Mouse (Mus musculus) liver, embryonic 16.5 days (tissue): ENCODE measurements around the gene Gucd1. TPM values are rescaled to one million over a fixed set of nuclear protein-coding genes. Genes with fewer than 3 reads are reported as not detected.

Experiments
- ATAC-seq: fragments of 200-750 bp; cut with Nextera tagmentation; 2 replicates; pipeline ENCODE4 v1.8.0; 2017; ENCODE audit warnings: low read depth, mild to moderate bottlenecking, moderate number of reproducible peaks, moderate library complexity
- H3K27ac ChIP-seq: fragments of 300-500 bp; sonication (generic); 2 replicates; pipeline ENCODE4 v1.5.1; 2014; ENCODE audit warnings: mild to moderate bottlenecking, low read length
- H3K27me3 ChIP-seq: fragments of 300-500 bp; sonication (generic); 2 replicates; pipeline ENCODE4 v1.6.1; 2014; ENCODE audit warnings: low read depth, low read length, mixed read lengths; ENCODE audit not compliant: control insufficient read depth, insufficient read depth
- H3K36me3 ChIP-seq: fragments of 300-500 bp; sonication (generic); 2 replicates; pipeline ENCODE4 v1.6.1; 2014; ENCODE audit warnings: mild to moderate bottlenecking; ENCODE audit not compliant: control insufficient read depth, insufficient read depth
- H3K4me1 ChIP-seq: fragments of 300-500 bp; sonication (generic); 2 replicates; pipeline ENCODE4 v1.6.1; 2014; ENCODE audit warnings: low read depth, low read length, mixed read lengths; ENCODE audit not compliant: control insufficient read depth
- H3K4me2 ChIP-seq: fragments of 300-500 bp; sonication (generic); 2 replicates; pipeline ENCODE4 v1.6.1; 2014; ENCODE audit warnings: low read depth, low read length, mixed read lengths
- H3K4me3 ChIP-seq: fragments of 300-500 bp; sonication (generic); 2 replicates; pipeline ENCODE4 v1.5.1; 2014; ENCODE audit warnings: low read depth, mild to moderate bottlenecking, low read length
- H3K9ac ChIP-seq: fragments of 300-500 bp; sonication (generic); 2 replicates; pipeline ENCODE4 v1.6.1; 2014; ENCODE audit warnings: low read depth, low read length
- H3K9me3 ChIP-seq: fragments of 300-500 bp; sonication (generic); replicated peaks from 2 replicates; pipeline ENCODE4 v1.6.1; 2016; ENCODE audit warnings: low read length; ENCODE audit not compliant: control insufficient read depth
- WGBS: fragments of 180-500 bp; shearing (Covaris S2); extraction: QIAGEN DNeasy Blood & Tissue Kit; methylation state at CpG from one replicate; pipeline ENCODE4 v1.1.7; 2014; ENCODE audit not compliant: insufficient replicate concordance; 5-methylcytosine and 5-hydroxymethylcytosine counted together
- polyA plus RNA-seq: library from polyadenylated mRNA; unstranded; fragments of >200 nt; fragmentation: Nextera tagmentation; extraction: Ambion mirVana; gene quantifications from 2 replicates; pipeline ENCODE4 v1.2.1, GENCODE M21; 2015

The Gucd1 gene
- polyA plus RNA-seq, 1 experiment from 2014 or later, result 69.3 TPM

- 43% methylated on average over 7 of the region's 7 CpGs for WGBS
- H3K27ac ChIP-seq, result no peak overlapping the region
- ATAC-seq, result no peak
Observed at GRCm38 (mm10) chr10:75334175-75334574, 183.6 kb downstream of the Gucd1 start.

GRCm38 (mm10) chr10:75333176-75333776 lies 184.5 kb downstream of the Gucd1 start:
- whole genome bisulfite sequencing, result 79% methylated on average over 23 of the region's 23 CpGs
- no peaks in the 10 kb centered on the region for H3K36me3 ChIP-seq
- H3K27me3 ChIP-seq, result no peaks in the 10 kb centered on the region
- ATAC-seq, result no peak
- H3K27ac ChIP-seq, result no peak overlapping the region
- no peak overlapping the region for H3K4me2 ChIP-seq
- no peak overlapping the region for H3K4me3 ChIP-seq
- H3K4me1 ChIP-seq, result no peaks in the 10 kb centered on the region
- H3K9ac ChIP-seq, result no peak overlapping the region
- H3K9me3 ChIP-seq, result no peaks in the 10 kb centered on the region

More at GRCm38 (mm10) chr10:75334175-75334574, 183.6 kb downstream of the Gucd1 start:
- no peak overlapping the region for H3K9ac ChIP-seq
- no peaks in the 10 kb centered on the region for H3K9me3 ChIP-seq
- H3K36me3 ChIP-seq, result no peaks in the 10 kb centered on the region
- no peaks in the 10 kb centered on the region for H3K4me1 ChIP-seq
- no peak overlapping the region for H3K4me3 ChIP-seq
- H3K27me3 ChIP-seq, result no peaks in the 10 kb centered on the region
- H3K4me2 ChIP-seq, result no peak overlapping the region

GRCm38 (mm10) chr10:75332268-75332667 lies 185.5 kb downstream of the Gucd1 start:
- Histone ChIP-seq H3K9ac (no peak overlapping the region), H3K4me3 (no peak overlapping the region), H3K27me3 (no peaks in the 10 kb centered on the region), H3K4me2 (no peak overlapping the region), H3K27ac (no peak overlapping the region), H3K36me3 (no peaks in the 10 kb centered on the region), H3K9me3 (no peaks in the 10 kb centered on the region), H3K4me1 (no peaks in the 10 kb centered on the region; the same call in none of the 2 replicates)
- 68% methylated on average over 3 of the region's 3 CpGs for WGBS
- ATAC-seq, result no peak

GRCm38 (mm10) chr10:75328201-75328704 lies 189.5 kb downstream of the Gucd1 start:
- ATAC-seq, result no peak
- Histone ChIP-seq H3K4me1 (peaks cover 5% of the 10 kb centered on the region), H3K27ac (no peak overlapping the region), H3K9me3 (no peaks in the 10 kb centered on the region), H3K9ac (no peak overlapping the region), H3K4me2 (no peak overlapping the region), H3K4me3 (no peak overlapping the region), H3K27me3 (no peaks in the 10 kb centered on the region), H3K36me3 (no peaks in the 10 kb centered on the region)
- WGBS, result 48% methylated on average over 4 of the region's 4 CpGs

- H3K27ac ChIP-seq, result no peak overlapping the region
- no peak for ATAC-seq
- H3K36me3 ChIP-seq, result no peaks in the 10 kb centered on the region
- no peaks in the 10 kb centered on the region for H3K27me3 ChIP-seq
- no peak overlapping the region for H3K4me3 ChIP-seq
- no peaks in the 10 kb centered on the region for H3K9me3 ChIP-seq
- H3K4me2 ChIP-seq, result no peak overlapping the region
- 30% methylated on average over 11 of the region's 11 CpGs for WGBS
- no peak overlapping the region for H3K9ac ChIP-seq
- peaks cover 5% of the 10 kb centered on the region for H3K4me1 ChIP-seq
Observed at GRCm38 (mm10) chr10:75327081-75327480, 190.7 kb downstream of the Gucd1 start.

- ATAC-seq, result peak; percentile 68
- Histone ChIP-seq H3K36me3 (no peaks in the 10 kb centered on the region), H3K4me2 (no peak overlapping the region), H3K27ac (no peak overlapping the region), H3K4me1 (peaks cover 5% of the 10 kb centered on the region), H3K4me3 (no peak overlapping the region), H3K9me3 (no peaks in the 10 kb centered on the region), H3K9ac (no peak overlapping the region), H3K27me3 (no peaks in the 10 kb centered on the region)
- WGBS, result 18% methylated on average over 3 of the region's 3 CpGs
Observed at GRCm38 (mm10) chr10:75326553-75326952, 191.2 kb downstream of the Gucd1 start.

- Histone ChIP-seq H3K36me3 (no peaks in the 10 kb centered on the region), H3K27me3 (no peaks in the 10 kb centered on the region), H3K4me2 (no peak overlapping the region), H3K4me3 (no peak overlapping the region), H3K27ac (no peak overlapping the region), H3K9me3 (no peaks in the 10 kb centered on the region), H3K9ac (no peak overlapping the region), H3K4me1 (peaks cover 5% of the 10 kb centered on the region)
- 76% methylated on average over 23 of the region's 23 CpGs for WGBS
- no peak for ATAC-seq
Observed at GRCm38 (mm10) chr10:75325821-75326220, 192.0 kb downstream of the Gucd1 start.

- H3K27me3 ChIP-seq, result no peaks in the 10 kb centered on the region
- H3K4me1 ChIP-seq, result peaks cover 5% of the 10 kb centered on the region
- no peak for ATAC-seq
- H3K9me3 ChIP-seq, result no peaks in the 10 kb centered on the region
- no peak overlapping the region for H3K9ac ChIP-seq
- WGBS, result 29% methylated on average over 10 of the region's 10 CpGs
- H3K36me3 ChIP-seq, result no peaks in the 10 kb centered on the region
- no peak overlapping the region for H3K27ac ChIP-seq
- H3K4me3 ChIP-seq, result no peak overlapping the region
- no peak overlapping the region for H3K4me2 ChIP-seq
Observed at GRCm38 (mm10) chr10:75324391-75324790, 193.4 kb downstream of the Gucd1 start.

GRCm38 (mm10) chr10:75323986-75324385 lies 193.8 kb downstream of the Gucd1 start:
- 60% methylated on average over 8 of the region's 8 CpGs for WGBS
- H3K4me2 ChIP-seq, result no peak overlapping the region
- no peak overlapping the region for H3K27ac ChIP-seq
- no peaks in the 10 kb centered on the region for H3K36me3 ChIP-seq
- H3K9ac ChIP-seq, result no peak overlapping the region
- H3K4me3 ChIP-seq, result no peak overlapping the region
- H3K4me1 ChIP-seq, result peaks cover 5% of the 10 kb centered on the region
- H3K9me3 ChIP-seq, result no peaks in the 10 kb centered on the region
- no peaks in the 10 kb centered on the region for H3K27me3 ChIP-seq
- ATAC-seq, result no peak
